Mouse (Mus musculus): ENCODE data around the gene Slc25a22. TPM values are rescaled to one million over a fixed set of nuclear protein-coding genes. Genes with fewer than 3 reads are reported as not detected.
A peak's percentile ranks its signal among the peaks of the same experiment; 100 is the strongest.

The Slc25a22 gene
- total and polyA plus RNA-seq, 3 experiments: 55.8 to 85.8 (median 72.6) TPM

GRCm38 (mm10) chr7:141467230-141468030 lies 29.7 kb upstream of the Slc25a22 start, which contains the start of gene Cd151:
TSS of gene Cd151 (plus strand) at chr7:141467392.
- Histone ChIP-seq H3K9ac (ENCODE audit: low read depth, low read length) (peak within 1 kb of the TSS; percentile 75), H3K27me3 (ENCODE audit: control insufficient read depth, insufficient read depth, low read length) (no peaks in the 10 kb centered on the region), H3K27ac (peak within 1 kb of the TSS; percentile 98), H3K36me3 (ENCODE audit: control insufficient read depth, insufficient read depth, low read length) (no peaks in the 10 kb centered on the region; the same call in 1 of the 2 replicates), H3K4me1 (ENCODE audit: control insufficient read depth, insufficient read depth, low read length) (peaks cover 21% of the 10 kb centered on the region), H3K79me2 (replicated peaks; ENCODE audit: control insufficient read depth, insufficient read depth, low read length) (no peaks in the 10 kb centered on the region; the same call in 1 of the 2 replicates), H3K4me3 (peak within 1 kb of the TSS; percentile 82)
- intact Hi-C loops (cut with DNase I): no loop called here
- WGBS: under 1% methylated on average over 52 of the region's 52 CpGs
- TF ChIP-seq CTCF (IDR thresholded peaks at IDR 0.05) (no peak), EP300 (IDR thresholded peaks at IDR 0.05; ENCODE audit: insufficient read depth, low read depth, low read length) (no peak), POLR2A (IDR thresholded peaks at IDR 0.05; ENCODE audit: insufficient read depth, low read depth, low read length) (peak; percentile 89)
- peak; percentile 95 for DNase-seq

GRCm38 (mm10) chr7:141466607-141467148 lies 29.0 kb upstream of the Slc25a22 start:
- Histone ChIP-seq H3K4me3 (peak overlapping the region; percentile 82), H3K4me1 (ENCODE audit: control insufficient read depth, insufficient read depth, low read length) (peaks cover 23% of the 10 kb centered on the region), H3K27me3 (ENCODE audit: control insufficient read depth, insufficient read depth, low read length) (no peaks in the 10 kb centered on the region), H3K79me2 (replicated peaks; ENCODE audit: control insufficient read depth, insufficient read depth, low read length) (no peaks in the 10 kb centered on the region; the same call in 1 of the 2 replicates), H3K36me3 (ENCODE audit: control insufficient read depth, insufficient read depth, low read length) (no peaks in the 10 kb centered on the region; the same call in 1 of the 2 replicates), H3K27ac (peak overlapping the region; percentile 98), H3K9ac (ENCODE audit: low read depth, low read length) (peak overlapping the region; percentile 37)
- intact Hi-C loops (cut with DNase I): no loop called here
- DNase-seq: no peak
- WGBS: 60% methylated on average over 10 of the region's 10 CpGs
- TF ChIP-seq POLR2A (IDR thresholded peaks at IDR 0.05; ENCODE audit: insufficient read depth, low read depth, low read length): no peak
- no peak for TF ChIP-seq EP300 (IDR thresholded peaks at IDR 0.05; ENCODE audit: insufficient read depth, low read depth, low read length)
- no peak for TF ChIP-seq CTCF (IDR thresholded peaks at IDR 0.05)

- Histone ChIP-seq H3K4me3 (no peak overlapping the region), H3K9ac (ENCODE audit: low read depth, low read length) (0 out of 2 replicates have a peak overlapping the region, but pooled peaks have one; percentile 6), H3K27ac (peak overlapping the region; percentile 63), H3K27me3 (ENCODE audit: control insufficient read depth, insufficient read depth, low read length) (no peaks in the 10 kb centered on the region), H3K4me1 (ENCODE audit: control insufficient read depth, insufficient read depth, low read length) (peaks cover 23% of the 10 kb centered on the region), H3K79me2 (replicated peaks; ENCODE audit: control insufficient read depth, insufficient read depth, low read length) (no peaks in the 10 kb centered on the region; the same call in 1 of the 2 replicates), H3K36me3 (ENCODE audit: control insufficient read depth, insufficient read depth, low read length) (no peaks in the 10 kb centered on the region; the same call in 1 of the 2 replicates)
- TF ChIP-seq EP300 (IDR thresholded peaks at IDR 0.05; ENCODE audit: insufficient read depth, low read depth, low read length) (no peak), CTCF (IDR thresholded peaks at IDR 0.05) (no peak), POLR2A (IDR thresholded peaks at IDR 0.05; ENCODE audit: insufficient read depth, low read depth, low read length) (peak; percentile 47; the same call in 1 of the 2 replicates)
- DNase-seq: peak; percentile 61 to 72
- intact Hi-C loops (cut with DNase I): no loop called here
- WGBS: 34% methylated on average over 7 of the region's 7 CpGs
Measured at GRCm38 (mm10) chr7:141466045-141466394, 28.3 kb upstream of the Slc25a22 start.

GRCm38 (mm10) chr7:141465388-141466044 lies 27.8 kb upstream of the Slc25a22 start:
- intact Hi-C loops (cut with DNase I): no loop called here
- WGBS: 39% methylated on average over 10 of the region's 10 CpGs
- H3K27me3 ChIP-seq (ENCODE audit: control insufficient read depth, insufficient read depth, low read length): no peaks in the 10 kb centered on the region
- H3K36me3 ChIP-seq (ENCODE audit: control insufficient read depth, insufficient read depth, low read length): peaks cover under 1% of the 10 kb centered on the region; the same call in 1 of the 2 replicates
- peaks cover 26% of the 10 kb centered on the region for H3K4me1 ChIP-seq (ENCODE audit: control insufficient read depth, insufficient read depth, low read length)
- peak overlapping the region; percentile 32 for H3K9ac ChIP-seq (ENCODE audit: low read depth, low read length)
- TF ChIP-seq POLR2A (IDR thresholded peaks at IDR 0.05; ENCODE audit: insufficient read depth, low read depth, low read length): no peak
- no peak for TF ChIP-seq CTCF (IDR thresholded peaks at IDR 0.05)
- peak in 1 of 2 experiments; percentile 59 for DNase-seq
- peak overlapping the region; percentile 52; the same call in 1 of the 2 replicates for H3K4me3 ChIP-seq
- no peaks in the 10 kb centered on the region; the same call in 1 of the 2 replicates for H3K79me2 ChIP-seq (replicated peaks; ENCODE audit: control insufficient read depth, insufficient read depth, low read length)
- peak overlapping the region; percentile 63 for H3K27ac ChIP-seq

- Histone ChIP-seq H3K9ac (ENCODE audit: low read depth, low read length) (peak overlapping the region; percentile 75), H3K36me3 (ENCODE audit: control insufficient read depth, insufficient read depth, low read length) (peaks cover 2% of the 10 kb centered on the region; the same call in 1 of the 2 replicates), H3K27me3 (ENCODE audit: control insufficient read depth, insufficient read depth, low read length) (no peaks in the 10 kb centered on the region), H3K27ac (peak overlapping the region; percentile 97), H3K4me3 (peak overlapping the region; percentile 52), H3K4me1 (ENCODE audit: control insufficient read depth, insufficient read depth, low read length) (peaks cover 32% of the 10 kb centered on the region), H3K79me2 (replicated peaks; ENCODE audit: control insufficient read depth, insufficient read depth, low read length) (no peaks in the 10 kb centered on the region; the same call in 1 of the 2 replicates)
- TF ChIP-seq EP300 (IDR thresholded peaks at IDR 0.05; ENCODE audit: insufficient read depth, low read depth, low read length) (no peak), CTCF (IDR thresholded peaks at IDR 0.05) (no peak), POLR2A (IDR thresholded peaks at IDR 0.05; ENCODE audit: insufficient read depth, low read depth, low read length) (0 out of 2 replicates have a peak, but pooled peaks have one; percentile 31)
- DNase-seq: peak in 1 of 2 experiments; percentile 62
- 31% methylated on average over 38 of the region's 38 CpGs for WGBS
- intact Hi-C loops (cut with DNase I): no loop called here
Measured at GRCm38 (mm10) chr7:141464603-141465201, 27.0 kb upstream of the Slc25a22 start.
